Mouse (Mus musculus) forelimb bud, embryonic 11.5 days (tissue): ENCODE measurements around the gene Aldh1a3.

Experiments
- DNase-seq: peaks from one replicate; pipeline ENCODE4 v3.0.0-alpha.2; 2012; ENCODE audit warnings: low read depth, low spot score

Aldh1a3 gene

DNA sequence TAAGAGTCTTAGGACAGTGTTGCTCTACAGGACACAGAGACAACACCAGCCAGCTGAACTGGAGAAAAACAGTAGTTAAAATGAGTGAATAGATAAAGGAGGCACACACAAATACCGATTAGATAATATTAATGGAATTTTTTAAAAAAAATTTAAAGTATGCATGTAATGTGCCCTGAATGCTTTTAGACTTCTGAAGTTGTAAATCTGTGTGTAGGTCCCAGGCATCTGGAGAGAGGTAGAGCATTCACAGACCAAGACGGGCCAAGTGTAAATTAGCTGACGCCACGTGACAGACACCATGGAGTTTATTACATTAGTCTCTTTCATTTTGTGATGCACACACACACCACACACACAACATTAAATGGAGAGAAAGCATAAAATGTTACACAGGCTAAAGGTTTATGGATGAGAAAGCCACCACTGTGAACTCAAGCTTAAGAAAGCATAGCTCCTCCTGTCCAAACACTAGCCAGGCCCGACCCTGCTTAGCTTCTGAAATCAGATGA lies 57.3 kb downstream of the Aldh1a3 start:
- no peak for DNase-seq

DNA sequence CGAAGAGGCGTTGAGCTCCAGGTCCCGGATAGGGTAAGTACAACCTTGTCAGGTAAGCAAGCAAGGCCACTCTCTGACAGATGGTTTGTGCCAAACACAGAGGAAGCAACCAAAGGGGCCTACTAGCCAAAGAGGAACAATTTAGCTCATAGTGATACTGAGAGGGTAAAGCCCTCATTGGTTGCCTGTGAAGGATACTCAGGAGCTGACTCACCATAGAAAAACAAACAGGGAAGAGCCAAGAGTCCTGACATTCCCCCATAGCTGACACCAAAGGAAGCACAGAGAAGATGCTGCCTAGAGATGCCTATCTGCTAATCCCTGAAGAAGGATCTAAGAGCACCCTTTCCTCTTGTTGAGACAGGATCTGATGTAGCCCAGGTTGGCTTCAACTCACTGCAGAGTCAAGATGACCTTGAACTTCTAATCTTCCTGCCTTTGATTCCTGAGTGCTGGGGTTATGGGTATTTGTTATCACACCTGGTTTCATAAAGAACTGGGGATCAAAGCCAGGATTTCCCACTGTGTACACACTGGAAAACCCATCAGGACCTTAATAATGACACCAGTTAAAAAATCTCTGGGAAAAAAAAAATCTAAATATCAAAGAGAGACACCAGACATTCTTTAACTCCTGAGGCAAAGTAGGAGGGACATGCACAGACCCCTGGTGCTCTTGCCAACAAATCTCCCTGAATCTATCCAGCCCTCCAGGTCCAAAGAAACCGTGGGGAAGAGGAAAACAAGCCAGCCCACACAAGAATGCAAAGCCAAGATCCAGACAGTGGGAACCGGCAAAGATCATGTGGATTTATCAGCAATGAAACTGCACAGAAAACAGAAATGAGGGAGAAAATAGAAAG lies 58.0 kb downstream of the Aldh1a3 start:
- DNase-seq: no peak

DNA sequence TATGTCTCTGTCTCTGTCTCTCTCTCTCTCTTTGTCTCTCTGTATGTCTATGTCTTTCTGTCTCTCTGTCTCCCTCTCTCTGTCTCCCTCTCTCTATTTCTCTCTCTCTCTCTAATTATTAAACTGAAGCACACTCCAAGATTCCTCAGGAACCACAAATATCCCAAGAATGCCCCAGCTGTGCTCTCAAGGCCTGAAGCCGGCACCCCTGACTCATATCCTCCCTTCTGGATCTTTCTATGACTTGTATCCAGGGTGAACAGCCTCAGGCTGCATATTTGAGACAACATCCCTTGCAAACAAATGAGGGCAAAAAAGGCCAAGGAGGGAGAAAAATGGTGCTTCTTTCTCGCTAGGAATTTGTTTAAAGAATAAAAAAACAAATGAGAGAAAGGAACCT lies 61.4 kb downstream of the Aldh1a3 start, which contains the start of gene Gm10974:
Gene Gm10974, plus strand, starts transcription at position 2 of the 400 bp plus-strand sequence.
- no peak for DNase-seq

DNA sequence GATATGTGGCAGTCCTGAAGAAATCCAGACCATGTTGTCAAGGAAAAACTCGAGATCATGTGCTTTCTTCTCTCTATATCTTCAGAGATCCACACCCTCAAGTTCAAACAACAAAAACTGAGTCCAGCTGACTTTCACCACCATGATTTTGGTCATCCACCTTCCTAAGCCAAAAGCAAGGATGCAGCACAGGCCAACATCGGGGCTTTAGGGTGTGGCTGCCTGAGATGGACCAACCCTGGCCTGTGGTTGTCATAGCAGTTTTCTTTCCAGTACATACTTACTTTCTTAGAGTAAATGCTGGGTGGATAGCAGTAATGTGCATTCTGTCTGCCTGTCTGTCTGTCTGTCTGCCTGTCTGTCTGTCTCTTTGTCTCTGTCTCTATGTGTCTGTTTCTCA lies 61.9 kb downstream of the Aldh1a3 start:
- no peak for DNase-seq

DNA sequence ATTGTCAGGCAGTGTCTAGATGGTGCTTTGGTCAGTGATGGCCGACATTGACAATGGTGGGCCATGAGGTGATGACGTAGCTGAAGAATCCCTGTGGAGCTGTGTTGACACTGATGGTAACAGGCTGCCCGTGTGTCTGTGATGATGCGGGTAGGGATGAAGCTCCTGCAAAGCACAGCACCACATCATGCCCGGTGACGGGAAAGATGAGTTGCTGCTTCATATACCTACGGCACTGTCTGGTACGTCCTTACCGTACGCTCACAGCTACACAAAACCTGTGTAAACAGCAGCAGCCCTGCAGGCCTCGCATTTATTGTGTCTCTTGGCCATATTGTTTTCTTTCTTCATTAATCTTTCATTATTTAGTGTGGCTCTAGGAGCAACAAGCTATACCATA lies 62.8 kb downstream of the Aldh1a3 start:
- no peak for DNase-seq

DNA sequence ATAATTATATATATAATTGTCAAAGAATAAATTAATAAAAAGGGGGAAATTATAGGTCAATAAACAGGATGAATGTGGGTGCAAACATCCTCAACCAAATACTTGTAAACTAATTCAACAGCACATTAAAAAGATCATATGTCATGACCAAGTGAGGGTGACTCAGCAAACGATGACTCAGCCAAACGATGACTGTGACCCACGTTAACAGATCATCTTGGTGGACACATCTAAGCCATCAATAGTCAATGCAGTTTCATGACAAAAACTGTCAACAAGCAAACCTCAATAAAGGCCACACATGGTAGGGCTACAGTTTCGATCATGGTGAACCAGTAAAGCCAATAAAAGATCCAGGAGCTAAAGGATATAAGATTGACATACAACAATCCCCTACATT lies 68.3 kb downstream of the Aldh1a3 start:
- DNase-seq: no peak

DNA sequence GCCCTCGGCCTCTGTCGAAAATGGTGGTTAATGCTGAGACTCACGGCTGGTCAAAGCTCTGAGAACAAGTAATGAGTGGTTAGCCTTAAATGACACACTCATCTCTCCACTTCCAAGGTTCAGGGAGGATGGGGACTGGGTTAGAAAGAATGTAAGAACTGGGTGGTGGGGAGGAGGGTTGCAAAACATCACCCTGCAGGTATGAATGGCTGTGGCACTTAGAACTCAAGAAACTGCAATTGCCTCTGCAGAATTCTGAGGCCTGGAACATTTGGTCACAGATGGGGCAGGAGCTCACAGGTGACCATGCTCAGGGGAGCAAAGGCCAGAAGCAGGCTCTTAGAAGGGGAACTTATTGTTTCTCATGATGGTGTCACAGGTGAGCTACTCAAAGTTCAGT lies 68.9 kb downstream of the Aldh1a3 start:
- no peak for DNase-seq

DNA sequence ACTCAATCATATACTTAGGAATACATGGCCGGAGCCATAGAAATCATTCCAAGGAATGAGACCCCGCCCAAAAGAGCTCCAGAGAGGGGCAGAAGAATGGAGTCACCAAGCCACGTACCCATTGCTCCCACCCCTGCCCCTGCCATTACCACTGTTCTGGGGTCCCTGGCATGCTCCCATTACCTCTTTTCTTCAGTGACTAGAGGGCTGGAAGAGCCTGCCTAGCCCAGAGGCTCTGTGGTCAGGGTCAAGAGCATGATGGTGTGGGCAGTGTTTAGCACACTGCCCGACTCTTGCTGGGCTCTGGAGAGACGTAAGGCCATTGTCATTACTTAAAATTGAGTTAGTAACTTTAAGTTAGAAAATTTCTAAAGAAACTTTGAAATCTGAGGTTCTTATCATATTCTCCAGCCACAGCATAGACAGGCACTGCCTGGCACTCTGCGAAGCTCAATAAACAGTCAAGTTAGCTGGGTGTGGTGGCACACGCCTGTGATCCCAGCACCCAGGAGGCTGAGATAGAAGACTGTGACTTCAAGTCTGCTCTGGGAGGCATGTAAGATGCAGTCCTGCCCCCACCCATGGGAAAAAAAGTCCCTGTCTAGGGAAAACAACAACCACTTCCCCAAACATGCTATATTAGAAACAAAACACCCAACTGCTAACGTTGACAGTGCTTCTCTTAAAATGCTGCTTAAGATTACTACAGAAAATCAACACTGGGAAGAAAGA lies 71.4 kb downstream of the Aldh1a3 start:
- no peak for DNase-seq

DNA sequence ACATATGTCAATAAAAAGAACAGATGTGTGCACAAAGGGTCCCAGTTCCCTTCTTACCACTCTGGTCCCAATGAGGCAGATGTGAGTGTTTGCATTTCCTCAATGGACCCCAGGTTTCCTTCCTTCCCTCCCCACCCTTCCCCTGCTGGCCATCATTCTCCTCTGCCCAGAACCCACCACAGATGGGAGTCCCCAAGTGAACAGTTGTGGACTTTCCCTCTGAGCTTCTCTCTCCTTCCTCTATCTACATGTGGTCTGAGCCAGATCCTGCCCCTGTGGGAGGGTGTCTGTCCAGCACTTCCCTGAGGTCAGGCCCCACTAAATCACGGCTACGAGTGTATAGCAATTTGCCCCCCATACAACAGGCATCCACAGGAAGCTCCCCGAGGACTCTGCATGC lies 72.4 kb downstream of the Aldh1a3 start:
- DNase-seq: no peak

DNA sequence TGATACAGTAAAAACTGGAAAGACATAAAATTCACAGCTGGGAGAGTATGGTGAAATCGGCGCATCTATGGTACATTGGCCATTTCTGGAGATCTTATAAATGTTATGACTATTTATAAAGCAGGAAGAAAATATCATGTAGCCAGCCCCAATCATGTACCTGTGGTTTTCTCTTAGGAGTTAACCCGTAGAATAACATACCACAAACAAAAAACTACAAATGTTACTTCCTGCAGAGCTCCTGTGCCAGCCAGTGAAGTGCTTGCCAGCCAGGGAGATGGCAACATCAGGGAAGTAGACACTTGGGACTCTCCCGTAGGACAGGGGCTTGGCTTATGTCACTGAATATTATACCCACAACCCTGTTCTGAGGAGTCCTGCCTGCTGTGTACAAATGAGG lies 76.2 kb downstream of the Aldh1a3 start:
- DNase-seq: no peak

DNA sequence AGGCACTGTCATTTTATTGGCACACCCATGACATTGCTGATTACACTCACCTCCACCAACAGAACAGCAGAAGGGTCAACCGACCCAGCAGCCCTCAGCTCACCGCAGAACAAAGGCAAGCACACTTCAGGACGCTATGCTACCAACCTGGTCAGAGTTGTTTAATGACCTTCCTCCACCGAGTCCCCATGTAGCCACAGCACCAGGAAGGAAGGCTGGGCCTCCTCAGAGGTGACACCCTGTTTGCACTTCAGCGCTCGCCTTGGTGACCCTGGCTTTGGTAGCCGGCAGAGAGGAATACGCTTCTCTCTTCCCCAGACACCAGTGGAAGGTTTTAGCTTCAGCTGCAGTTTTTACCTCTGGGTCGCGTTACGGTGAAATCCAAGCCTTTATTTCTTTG lies 77.6 kb downstream of the Aldh1a3 start:
- DNase-seq: no peak

DNA sequence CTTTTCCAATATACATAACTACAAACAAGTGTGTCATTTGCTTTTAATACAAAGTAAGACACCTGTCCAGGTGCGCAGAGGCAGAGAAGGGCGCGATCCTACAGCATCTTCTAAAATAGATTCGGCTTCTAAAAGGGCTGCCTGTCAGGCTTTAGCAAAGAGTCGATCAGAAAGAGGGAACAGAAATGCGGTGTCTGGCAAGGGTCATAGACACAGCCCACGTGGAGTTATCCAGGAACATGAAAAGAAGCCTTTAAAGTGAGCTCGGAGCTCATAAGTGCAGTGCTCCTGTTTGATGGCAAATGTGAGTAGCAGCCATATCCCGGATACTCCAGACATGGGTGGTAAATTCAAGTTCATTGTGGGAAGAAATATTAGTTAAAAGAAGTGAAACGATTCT lies 78.7 kb downstream of the Aldh1a3 start:
- DNase-seq: no peak

DNA sequence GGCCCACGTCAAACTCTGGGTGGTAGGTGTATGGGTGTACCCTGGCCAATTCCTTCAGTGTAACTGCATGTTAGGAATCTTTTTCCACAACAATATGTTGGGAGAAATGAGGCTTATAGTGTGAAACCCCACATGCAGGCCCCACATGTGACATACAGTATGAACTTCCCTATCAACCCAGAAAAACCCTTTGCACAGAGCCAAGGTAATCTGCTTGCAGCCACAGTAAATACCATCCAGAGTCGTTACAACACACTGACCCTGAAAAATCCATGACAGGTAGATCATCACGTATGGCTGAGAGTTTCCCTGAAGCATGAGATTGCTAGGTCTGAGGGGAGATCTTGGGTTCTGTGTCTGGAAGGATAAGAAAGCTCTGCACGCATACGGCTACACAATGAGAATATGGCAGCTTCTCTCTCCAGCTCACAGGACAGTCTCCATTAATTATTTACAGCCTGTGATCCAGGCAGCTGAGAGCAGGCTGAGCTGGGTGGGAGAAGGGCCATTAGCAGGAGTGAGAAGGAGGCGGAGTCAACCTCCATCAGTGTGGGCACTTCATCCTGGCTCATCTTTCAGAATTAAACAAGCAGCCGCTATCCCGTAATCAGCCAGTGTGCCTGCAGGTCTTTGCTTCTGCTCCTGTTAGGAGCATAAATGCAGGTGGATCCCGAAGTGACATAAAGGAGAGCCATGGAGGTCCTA lies 80.2 kb downstream of the Aldh1a3 start:
- DNase-seq: no peak

DNA sequence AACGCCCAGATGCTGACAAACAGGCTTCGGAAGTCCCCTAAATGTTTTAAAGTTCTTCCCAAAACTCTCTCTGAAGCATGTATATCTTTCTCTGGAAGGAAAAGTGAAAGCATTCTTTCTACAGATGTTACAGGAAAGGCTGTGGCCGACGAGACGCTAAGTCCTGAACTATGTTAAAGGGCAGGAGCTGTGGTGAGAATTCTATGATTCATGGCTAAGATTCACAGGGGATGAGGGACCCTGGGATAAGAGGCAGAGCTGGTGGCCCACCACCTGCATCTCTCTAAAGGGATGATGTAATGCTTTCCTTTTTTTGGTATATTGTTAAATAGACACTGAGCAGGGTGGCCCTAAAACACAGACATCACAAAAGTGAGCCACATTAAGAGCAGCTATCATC lies 84.0 kb downstream of the Aldh1a3 start:
- DNase-seq: no peak

DNA sequence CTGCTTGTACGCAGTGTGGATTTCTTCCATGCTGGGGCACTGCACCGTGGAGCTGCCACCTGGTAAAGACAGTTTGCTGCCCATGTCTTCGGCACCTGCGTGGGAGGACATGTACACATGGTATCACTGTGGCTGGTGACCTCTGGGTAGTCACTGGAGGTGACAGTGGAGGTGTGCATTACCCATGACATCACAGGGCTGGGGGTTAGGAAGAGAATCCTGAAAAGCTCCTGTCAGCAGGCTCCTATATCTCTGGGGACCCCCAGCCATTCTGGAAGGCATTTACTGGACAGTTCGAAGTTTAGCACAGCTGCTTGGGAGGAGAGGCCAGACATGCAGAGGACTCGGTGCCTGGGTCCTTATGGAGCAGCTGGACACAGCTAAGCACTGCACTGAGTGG lies 84.5 kb downstream of the Aldh1a3 start:
- DNase-seq: no peak

DNA sequence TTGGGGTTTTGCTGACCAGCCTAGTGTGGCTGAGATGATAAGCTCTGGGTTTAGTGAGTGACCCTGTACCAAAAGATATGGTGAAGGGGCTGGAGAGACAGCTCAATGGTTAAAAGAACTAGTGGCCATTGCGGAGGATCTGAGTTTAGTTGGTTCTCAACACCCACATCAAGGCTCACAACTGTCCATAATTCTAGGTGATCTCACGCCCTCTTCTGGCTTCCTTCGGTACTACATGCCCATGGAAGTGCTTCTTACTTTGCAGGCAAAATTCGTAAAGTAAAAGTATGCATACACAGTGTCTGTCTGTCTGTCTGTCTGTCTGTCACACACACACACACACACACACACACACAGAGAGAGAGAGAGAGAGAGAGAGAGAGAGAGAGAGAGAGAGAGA lies 85.0 kb downstream of the Aldh1a3 start:
- DNase-seq: peak; percentile 24
